Comparison of ENCODE assay signal across 29 mouse cellular contexts in the genomic region with DNA sequence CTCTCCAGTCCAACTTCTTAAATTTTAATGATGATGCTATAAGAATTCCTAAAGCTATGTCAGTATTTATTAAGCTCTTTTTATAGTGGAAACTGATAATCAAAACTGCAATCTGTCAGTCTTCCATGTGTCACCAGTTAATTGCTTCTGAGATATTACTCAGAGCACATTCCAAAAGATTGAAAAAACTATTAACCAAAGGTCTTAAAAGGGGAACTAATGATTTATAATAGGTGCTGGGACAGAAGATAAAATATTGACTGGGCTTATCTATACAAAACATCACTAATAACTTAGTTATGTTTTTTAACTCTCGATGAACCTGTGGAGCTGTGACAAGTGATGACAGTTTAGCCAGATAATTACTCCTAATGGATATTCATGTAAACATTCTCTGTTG. TPM values are rescaled to one million over a fixed set of nuclear protein-coding genes. Genes with fewer than 3 reads are reported as not detected.
"Had no signal": no experiment of that assay in that cellular context is flagged by ENCODE, and none has a peak within 500 bp of the region (broad histone marks: within the 10 kb centered on the region; RNA-seq: fewer than 3 reads in every experiment).

No protein-coding gene starts in this region.

- H3K27me3 ChIP-seq: embryonic facial prominence, embryonic 12.5 days; embryonic facial prominence, embryonic 13.5 days; embryonic facial prominence, embryonic 15.5 days; forebrain, embryonic 12.5 days; forebrain, embryonic 13.5 days; forebrain, embryonic 15.5 days had no signal

- H3K4me3 ChIP-seq: embryonic facial prominence, embryonic 10.5 days; embryonic facial prominence, embryonic 12.5 days; embryonic facial prominence, embryonic 13.5 days; embryonic facial prominence, embryonic 15.5 days; erythroblast, embryonic 14.5 days; forebrain, embryonic 10.5 days; forebrain, embryonic 12.5 days; forebrain, embryonic 13.5 days; forebrain, embryonic 15.5 days; gastrocnemius, adult 2 months; heart, adult 2 months; heart, embryonic 10.5 days had no signal

- H3K36me3 ChIP-seq: embryonic facial prominence, embryonic 10.5 days; embryonic facial prominence, embryonic 12.5 days; embryonic facial prominence, embryonic 13.5 days; embryonic facial prominence, embryonic 15.5 days; forebrain, embryonic 12.5 days; forebrain, embryonic 15.5 days had no signal

- DNase-seq: cerebellum, adult 9-11 months; cerebellum, postnatal 10 days; cerebellum, postnatal 14 days; cerebellum, postnatal 25 days; cerebellum, postnatal 36 days; embryo, embryonic 11 days; forebrain, postnatal 0 days; gastrocnemius, adult 2 months; gastrocnemius, postnatal 10 days; gastrocnemius, postnatal 14 days; gastrocnemius, postnatal 25 days; gastrocnemius, postnatal 36 days; heart, adult 11 months; heart, adult 18-20 months; heart, adult 2 months had no signal

- ATAC-seq: forebrain, embryonic 13.5 days; forebrain, embryonic 14.5 days; forebrain, embryonic 15.5 days; forebrain, embryonic 16.5 days; forebrain, postnatal 0 days had no signal

- H3K9me3 ChIP-seq: embryonic facial prominence, embryonic 10.5 days; embryonic facial prominence, embryonic 12.5 days; embryonic facial prominence, embryonic 13.5 days; embryonic facial prominence, embryonic 15.5 days; forebrain, embryonic 10.5 days; forebrain, embryonic 12.5 days; forebrain, embryonic 13.5 days; forebrain, embryonic 15.5 days; heart, embryonic 10.5 days had no signal

- H3K27ac ChIP-seq: embryonic facial prominence, embryonic 10.5 days; embryonic facial prominence, embryonic 12.5 days; embryonic facial prominence, embryonic 13.5 days; embryonic facial prominence, embryonic 15.5 days; forebrain, embryonic 12.5 days; forebrain, embryonic 13.5 days; forebrain, embryonic 15.5 days; gastrocnemius, adult 2 months; heart, adult 2 months; heart, embryonic 10.5 days had no signal

- H3K9ac ChIP-seq: embryonic facial prominence, embryonic 12.5 days; embryonic facial prominence, embryonic 13.5 days; embryonic facial prominence, embryonic 15.5 days; forebrain, embryonic 12.5 days; forebrain, embryonic 13.5 days; forebrain, embryonic 15.5 days; forebrain, postnatal 0 days had no signal

RNA-seq across cellular contexts. Expression of a gene that starts 5.3 kb away (rescaled TPM):
- polyA plus RNA-seq: forebrain, postnatal 0 days had no signal

RNA-seq across cellular contexts. Expression of a gene that starts 8.6 kb away (rescaled TPM):
- total RNA-seq: gastrocnemius, adult 18-20 months; gastrocnemius, adult 8-10 months had no signal

RNA-seq across cellular contexts. Expression of a gene that starts 8.9 kb away (rescaled TPM):
- polyA plus RNA-seq: forebrain, postnatal 0 days had no signal

RNA-seq across cellular contexts. Expression of a gene that starts 10.1 kb away (rescaled TPM):
- polyA plus RNA-seq: forebrain, postnatal 0 days; heart, adult 2 months had no signal

RNA-seq across cellular contexts. Expression of a gene that starts 23.2 kb away (rescaled TPM):
- total RNA-seq: gastrocnemius, adult 18-20 months; gastrocnemius, adult 8-10 months had no signal
- polyA plus RNA-seq: forebrain, postnatal 0 days had no signal
